Mouse (Mus musculus): ENCODE results near the gene Sema3b. TPM values are rescaled to one million over a fixed set of nuclear protein-coding genes. Genes with fewer than 3 reads are reported as not detected.

Gene Sema3b
- polyA plus RNA-seq, 1 experiment from 2014 or later: 22.5 TPM

- Histone ChIP-seq H3K4me2 (no peak overlapping the region), H3K27ac (peak overlapping the region; percentile 72), H3K9me3 (replicated peaks) (no peaks in the 10 kb centered on the region), H3K4me1 (peaks cover 73% of the 10 kb centered on the region), H3K27me3 (no peaks in the 10 kb centered on the region), H3K36me3 (peaks cover 45% of the 10 kb centered on the region), H3K9ac (no peak overlapping the region), H3K4me3 (replicated peaks) (no peak overlapping the region)
- WGBS: 76% methylated on average over 5 of the region's 5 CpGs
- ATAC-seq (replicated peaks; ENCODE audit: low FRiP score): no peak
These were observed 15.5 kb upstream of the Sema3b start for GRCm38 (mm10) chr9:107624539-107624938.

GRCm38 (mm10) chr9:107620954-107621353, 11.9 kb upstream of the Sema3b start:
- Histone ChIP-seq H3K4me3 (replicated peaks) (no peak overlapping the region), H3K36me3 (peaks cover 74% of the 10 kb centered on the region), H3K9me3 (replicated peaks) (no peaks in the 10 kb centered on the region), H3K27me3 (no peaks in the 10 kb centered on the region), H3K4me1 (peaks cover 54% of the 10 kb centered on the region), H3K4me2 (no peak overlapping the region), H3K27ac (peak overlapping the region; percentile 11; the same call in 1 of the 2 replicates), H3K9ac (no peak overlapping the region)
- no peak for ATAC-seq (replicated peaks; ENCODE audit: low FRiP score)

GRCm38 (mm10) chr9:107619546-107619879, 10.5 kb upstream of the Sema3b start:
- H3K9me3 ChIP-seq (replicated peaks): no peaks in the 10 kb centered on the region
- ATAC-seq (replicated peaks; ENCODE audit: low FRiP score): 0 out of 2 replicates have a peak, but pooled peaks have one; percentile 9
- H3K27me3 ChIP-seq: no peaks in the 10 kb centered on the region
- H3K9ac ChIP-seq: no peak overlapping the region
- no peak overlapping the region for H3K4me2 ChIP-seq
- no peak overlapping the region for H3K4me3 ChIP-seq (replicated peaks)
- H3K27ac ChIP-seq: peak overlapping the region; percentile 89
- H3K36me3 ChIP-seq: peaks cover 76% of the 10 kb centered on the region
- WGBS: 71% methylated on average over 13 of the region's 13 CpGs
- H3K4me1 ChIP-seq: peaks cover 44% of the 10 kb centered on the region

GRCm38 (mm10) chr9:107618778-107619545, 9.9 kb upstream of the Sema3b start:
- Histone ChIP-seq H3K27ac (peak overlapping the region; percentile 89), H3K9ac (no peak overlapping the region), H3K4me2 (no peak overlapping the region), H3K4me3 (replicated peaks) (no peak overlapping the region), H3K4me1 (peaks cover 42% of the 10 kb centered on the region), H3K27me3 (no peaks in the 10 kb centered on the region), H3K36me3 (peaks cover 78% of the 10 kb centered on the region), H3K9me3 (replicated peaks) (no peaks in the 10 kb centered on the region)
- WGBS: 41% methylated on average over 13 of the region's 13 CpGs
- peak; percentile 71 for ATAC-seq (replicated peaks; ENCODE audit: low FRiP score)

GRCm38 (mm10) chr9:107618098-107618497, 9.1 kb upstream of the Sema3b start:
- H3K36me3 ChIP-seq: peaks cover 81% of the 10 kb centered on the region
- H3K4me2 ChIP-seq: no peak overlapping the region
- H3K9ac ChIP-seq: no peak overlapping the region
- no peak overlapping the region for H3K4me3 ChIP-seq (replicated peaks)
- 85% methylated on average over 6 of the region's 6 CpGs for WGBS
- H3K27ac ChIP-seq: peak overlapping the region; percentile 89
- H3K27me3 ChIP-seq: no peaks in the 10 kb centered on the region
- H3K9me3 ChIP-seq (replicated peaks): no peaks in the 10 kb centered on the region
- ATAC-seq (replicated peaks; ENCODE audit: low FRiP score): no peak
- peaks cover 42% of the 10 kb centered on the region for H3K4me1 ChIP-seq

- no peak overlapping the region for H3K4me2 ChIP-seq
- no peaks in the 10 kb centered on the region for H3K9me3 ChIP-seq (replicated peaks)
- peak overlapping the region; percentile 89; the same call in 1 of the 2 replicates for H3K27ac ChIP-seq
- H3K36me3 ChIP-seq: peaks cover 75% of the 10 kb centered on the region
- ATAC-seq (replicated peaks; ENCODE audit: low FRiP score): no peak
- H3K4me1 ChIP-seq: peaks cover 47% of the 10 kb centered on the region
- H3K4me3 ChIP-seq (replicated peaks): no peak overlapping the region
- H3K27me3 ChIP-seq: no peaks in the 10 kb centered on the region
- no peak overlapping the region for H3K9ac ChIP-seq
- WGBS: 85% methylated on average over 2 of the region's 2 CpGs
These were observed 8.4 kb upstream of the Sema3b start for GRCm38 (mm10) chr9:107617461-107617860.

- WGBS: 80% methylated on average over 4 of the region's 4 CpGs
- H3K4me1 ChIP-seq: peaks cover 48% of the 10 kb centered on the region
- H3K4me2 ChIP-seq: no peak overlapping the region
- no peaks in the 10 kb centered on the region for H3K9me3 ChIP-seq (replicated peaks)
- H3K4me3 ChIP-seq (replicated peaks): no peak overlapping the region
- H3K27ac ChIP-seq: peak overlapping the region; percentile 59
- H3K36me3 ChIP-seq: peaks cover 62% of the 10 kb centered on the region
- no peak for ATAC-seq (replicated peaks; ENCODE audit: low FRiP score)
- no peak overlapping the region for H3K9ac ChIP-seq
- H3K27me3 ChIP-seq: no peaks in the 10 kb centered on the region
These were observed 6.0 kb upstream of the Sema3b start for GRCm38 (mm10) chr9:107615035-107615434.

- Histone ChIP-seq H3K36me3 (peaks cover 42% of the 10 kb centered on the region), H3K4me2 (peak overlapping the region; percentile 84), H3K27ac (peak overlapping the region; percentile 91), H3K9ac (peak overlapping the region; percentile 30), H3K4me1 (peaks cover 48% of the 10 kb centered on the region), H3K4me3 (replicated peaks) (peak overlapping the region; percentile 44), H3K9me3 (replicated peaks) (no peaks in the 10 kb centered on the region), H3K27me3 (no peaks in the 10 kb centered on the region)
- 9% methylated on average over 12 of the region's 12 CpGs for WGBS
- ATAC-seq (replicated peaks; ENCODE audit: low FRiP score): peak; percentile 5
These were observed 4.0 kb upstream of the Sema3b start for GRCm38 (mm10) chr9:107612945-107613569.

- peak; percentile 93 for ATAC-seq (replicated peaks; ENCODE audit: low FRiP score)
- WGBS: 3% methylated on average over 47 of the region's 48 CpGs
These were observed 3.3 kb upstream of the Sema3b start for GRCm38 (mm10) chr9:107612191-107612944.

GRCm38 (mm10) chr9:107611456-107612190, 2.6 kb upstream of the Sema3b start:
- no peaks in the 10 kb centered on the region for H3K27me3 ChIP-seq
- H3K36me3 ChIP-seq: peaks cover 32% of the 10 kb centered on the region
- no peak for ATAC-seq (replicated peaks; ENCODE audit: low FRiP score)
- H3K9ac ChIP-seq: peak overlapping the region; percentile 62
- peak overlapping the region; percentile 84 for H3K4me2 ChIP-seq
- no peak overlapping the region for H3K4me3 ChIP-seq (replicated peaks)
- 79% methylated on average over 6 of the region's 6 CpGs for WGBS
- peaks cover 61% of the 10 kb centered on the region for H3K4me1 ChIP-seq
- H3K9me3 ChIP-seq (replicated peaks): no peaks in the 10 kb centered on the region
- H3K27ac ChIP-seq: peak overlapping the region; percentile 91

More at GRCm38 (mm10) chr9:107612191-107612944, 3.3 kb upstream of the Sema3b start:
- Histone ChIP-seq H3K9me3 (replicated peaks) (no peaks in the 10 kb centered on the region), H3K4me1 (peaks cover 53% of the 10 kb centered on the region), H3K36me3 (peaks cover 37% of the 10 kb centered on the region), H3K27ac (peak overlapping the region; percentile 91), H3K4me2 (peak overlapping the region; percentile 84), H3K27me3 (no peaks in the 10 kb centered on the region), H3K4me3 (replicated peaks) (peak overlapping the region; percentile 44), H3K9ac (peak overlapping the region; percentile 62)

- ATAC-seq (replicated peaks; ENCODE audit: low FRiP score): no peak
- Histone ChIP-seq H3K36me3 (peaks cover 10% of the 10 kb centered on the region), H3K27ac (peak overlapping the region; percentile 45; the same call in 1 of the 2 replicates), H3K4me3 (replicated peaks) (no peak overlapping the region), H3K4me1 (peaks cover 83% of the 10 kb centered on the region), H3K4me2 (peak overlapping the region; percentile 8; the same call in 1 of the 2 replicates), H3K27me3 (no peaks in the 10 kb centered on the region), H3K9ac (no peak overlapping the region), H3K9me3 (replicated peaks) (no peaks in the 10 kb centered on the region)
- 67% methylated on average over 4 of the region's 4 CpGs for WGBS
These were observed 403 bp upstream of the Sema3b start for GRCm38 (mm10) chr9:107609433-107609830.
